Mouse (Mus musculus) left cerebral cortex, adult 9 months (tissue): ENCODE results near the gene Zic1.

Experiments
- DNase-seq, 2 experiments: peaks; one replicate each; pipeline ENCODE4 v3.0.0; 2022; ENCODE audit warnings: low spot score in 2 of 2

Zic1 gene

GRCm38 (mm10) chr9:91353551-91354433, 11.8 kb downstream of the Zic1 start:
- DNase-seq: no peak

- DNase-seq: no peak
Measured at GRCm38 (mm10) chr9:91352786-91353185, 12.8 kb downstream of the Zic1 start.

- DNase-seq: no peak
Measured at GRCm38 (mm10) chr9:91351961-91352411, 13.6 kb downstream of the Zic1 start.

GRCm38 (mm10) chr9:91351361-91351760, 14.2 kb downstream of the Zic1 start:
- DNase-seq: no peak

- no peak for DNase-seq
Measured at GRCm38 (mm10) chr9:91350861-91351291, 14.7 kb downstream of the Zic1 start.

GRCm38 (mm10) chr9:91350211-91350791, 15.3 kb downstream of the Zic1 start:
- no peak for DNase-seq

- DNase-seq: no peak
Measured at GRCm38 (mm10) chr9:91348746-91349145, 16.9 kb downstream of the Zic1 start.

GRCm38 (mm10) chr9:91347591-91347990, 18.0 kb downstream of the Zic1 start:
- DNase-seq: no peak
